Mouse (Mus musculus) splenic B cell, adult 2 months (primary cell): ENCODE data around the gene Ncoa5.
A peak's percentile ranks its signal among the peaks of the same experiment; 100 is the strongest.

Experiments used
- DNase-seq: peaks from one replicate; pipeline ENCODE4 v3.0.0-alpha.2; 2011; ENCODE audit warnings: low read depth, low spot score
- H3K27me3 ChIP-seq: 2 replicates; pipeline ENCODE4 v1.6.1; 2012; ENCODE audit warnings: mild to moderate bottlenecking, low read length, moderate library complexity, mixed read lengths; ENCODE audit not compliant: control insufficient read depth, poor library complexity, insufficient read depth, severe bottlenecking
- H3K36me3 ChIP-seq: 2 replicates; pipeline ENCODE4 v1.6.1; 2012; ENCODE audit warnings: mild to moderate bottlenecking, low read length, moderate library complexity, mixed read lengths; ENCODE audit not compliant: control insufficient read depth, poor library complexity, insufficient read depth, severe bottlenecking

Ncoa5 gene

DNA sequence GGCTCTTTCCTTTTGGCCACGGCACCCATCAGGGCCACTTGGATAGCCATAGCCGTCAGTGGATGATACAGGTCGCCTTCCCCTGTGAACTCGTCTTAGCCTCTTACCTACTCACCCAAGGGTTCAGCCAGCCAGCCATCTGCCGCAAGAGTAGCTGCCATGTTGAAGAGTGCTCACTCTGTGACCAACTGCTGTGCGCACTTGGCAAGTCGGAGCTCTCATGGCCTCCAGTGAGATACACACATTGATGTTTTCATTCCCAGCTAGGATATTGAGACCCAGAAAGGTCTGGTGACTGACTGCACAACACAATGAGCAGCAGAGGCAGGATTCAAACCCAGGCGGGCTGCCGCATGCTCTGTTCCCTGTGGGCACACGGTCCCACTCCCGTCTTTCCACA, 40.5 kb downstream of the Ncoa5 start:
- Histone ChIP-seq H3K36me3 (0 out of 2 replicates have a peak, but pooled peaks cover 1% of the 10 kb centered on the region), H3K27me3 (no peaks in the 10 kb centered on the region)
- DNase-seq, result no peak

DNA sequence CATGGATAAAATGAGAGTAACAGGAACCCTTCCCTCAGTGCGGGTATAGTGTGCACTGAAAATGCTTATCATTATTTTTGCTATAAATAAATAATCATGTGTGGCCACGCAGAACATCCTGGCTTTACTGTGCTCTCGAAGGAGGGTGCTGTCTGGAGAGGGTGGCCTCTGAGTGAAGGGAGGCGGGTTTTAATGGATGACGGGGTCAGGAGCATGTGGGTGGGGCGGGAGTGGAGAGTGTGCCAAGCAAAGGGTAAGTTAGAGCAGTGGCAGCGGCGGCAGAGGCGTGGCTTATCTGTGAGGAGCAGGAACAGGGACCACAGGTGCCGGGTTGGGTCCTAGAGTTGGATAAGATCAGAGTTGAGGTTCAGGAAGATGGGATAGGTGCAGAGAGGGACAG, 42.9 kb downstream of the Ncoa5 start:
- no peaks in the 10 kb centered on the region for H3K36me3 ChIP-seq
- DNase-seq, result no peak
- H3K27me3 ChIP-seq, result no peaks in the 10 kb centered on the region

GRCm38 (mm10) chr2:164991111-164991510, 43.6 kb downstream of the Ncoa5 start:
- H3K27me3 ChIP-seq, result no peaks in the 10 kb centered on the region
- H3K36me3 ChIP-seq, result no peaks in the 10 kb centered on the region
- no peak for DNase-seq

GRCm38 (mm10) chr2:164988777-164989176, 45.9 kb downstream of the Ncoa5 start:
- no peaks in the 10 kb centered on the region for H3K36me3 ChIP-seq

GRCm38 (mm10) chr2:164986371-164987027, 48.2 kb downstream of the Ncoa5 start:
- DNase-seq, result no peak
- Histone ChIP-seq H3K36me3 (no peaks in the 10 kb centered on the region), H3K27me3 (no peaks in the 10 kb centered on the region)

More at GRCm38 (mm10) chr2:164988777-164989176, 45.9 kb downstream of the Ncoa5 start:
- H3K27me3 ChIP-seq, result no peaks in the 10 kb centered on the region
- DNase-seq, result no peak

GRCm38 (mm10) chr2:164985962-164986361, 48.7 kb downstream of the Ncoa5 start:
- H3K36me3 ChIP-seq, result no peaks in the 10 kb centered on the region
- DNase-seq, result no peak
- H3K27me3 ChIP-seq, result no peaks in the 10 kb centered on the region

DNA sequence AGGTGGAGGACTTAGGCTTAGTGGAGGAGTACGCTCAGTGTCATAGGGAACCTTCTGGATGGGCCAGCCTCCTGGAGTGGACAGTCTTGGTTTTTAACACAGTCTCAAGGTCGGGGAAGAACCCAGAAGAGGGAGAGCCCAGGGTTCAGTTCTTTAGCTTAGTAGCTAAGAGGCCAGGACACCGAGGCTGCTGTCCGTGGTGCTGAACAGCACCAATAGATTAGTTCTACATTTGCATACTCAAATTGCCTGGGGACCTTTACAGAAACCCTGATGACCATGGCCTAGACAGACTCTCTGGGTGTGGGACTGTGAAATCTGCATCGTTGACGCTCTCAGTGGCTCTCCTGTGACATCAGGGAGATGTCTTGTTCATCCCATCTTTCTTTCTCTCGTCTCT, 54.9 kb downstream of the Ncoa5 start:
- no peaks in the 10 kb centered on the region for H3K36me3 ChIP-seq
- H3K27me3 ChIP-seq, result no peaks in the 10 kb centered on the region
- DNase-seq, result peak; percentile 50

DNA sequence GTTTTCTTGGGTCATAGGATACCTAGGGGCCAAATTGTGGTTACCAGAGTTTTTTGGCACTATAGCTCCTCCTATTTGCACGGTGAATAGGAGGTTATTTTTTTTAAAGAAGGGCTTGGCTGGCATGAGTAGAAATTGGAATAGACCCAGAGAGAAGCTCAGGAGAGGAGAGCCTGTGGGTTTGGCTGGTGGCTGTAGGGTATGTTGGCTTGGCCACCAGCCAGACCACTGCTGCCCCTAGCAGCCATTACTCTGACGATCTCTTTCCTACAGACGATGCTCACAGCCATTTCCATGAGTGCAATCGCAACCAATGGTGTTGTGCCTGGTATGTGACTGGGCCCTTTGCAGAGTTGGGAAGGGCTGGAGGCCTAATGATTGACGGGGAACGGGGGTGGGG, 59.1 kb downstream of the Ncoa5 start:
- DNase-seq, result no peak
- H3K36me3 ChIP-seq, result no peaks in the 10 kb centered on the region
- H3K27me3 ChIP-seq, result no peaks in the 10 kb centered on the region

GRCm38 (mm10) chr2:164972646-164973045, 62.0 kb downstream of the Ncoa5 start:
- no peaks in the 10 kb centered on the region for H3K36me3 ChIP-seq
- DNase-seq, result no peak
- no peaks in the 10 kb centered on the region for H3K27me3 ChIP-seq

- Histone ChIP-seq H3K36me3 (no peaks in the 10 kb centered on the region), H3K27me3 (no peaks in the 10 kb centered on the region)
- DNase-seq, result no peak
Observed at GRCm38 (mm10) chr2:164970631-164971196, 64.0 kb downstream of the Ncoa5 start.

DNA sequence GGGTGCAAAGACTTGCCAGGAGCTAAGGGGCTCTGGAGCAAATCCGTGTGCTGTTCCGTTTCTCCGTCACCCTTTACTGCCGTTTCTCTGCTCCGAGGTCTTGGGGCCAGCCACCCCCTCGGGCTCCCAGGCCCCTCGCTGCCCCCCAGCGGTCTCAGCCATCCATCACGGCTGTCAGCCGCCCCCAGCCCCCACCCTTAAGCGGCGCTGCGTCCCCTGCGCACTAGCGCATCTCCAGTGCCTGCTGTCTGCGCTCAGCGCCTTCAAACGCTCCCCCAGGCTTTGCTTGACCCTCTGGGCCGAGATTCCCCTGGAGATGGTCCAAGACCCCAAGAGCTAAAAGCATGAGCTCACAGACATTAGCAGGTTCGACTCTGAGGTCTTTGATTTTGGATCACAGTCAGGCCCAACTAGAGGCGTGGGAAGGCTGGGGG, 65.3 kb downstream of the Ncoa5 start:
- Histone ChIP-seq H3K27me3 (no peaks in the 10 kb centered on the region), H3K36me3 (no peaks in the 10 kb centered on the region)
- no peak for DNase-seq

GRCm38 (mm10) chr2:164968451-164968851, 66.2 kb downstream of the Ncoa5 start:
- no peaks in the 10 kb centered on the region for H3K27me3 ChIP-seq
- H3K36me3 ChIP-seq, result no peaks in the 10 kb centered on the region
- DNase-seq, result no peak

DNA sequence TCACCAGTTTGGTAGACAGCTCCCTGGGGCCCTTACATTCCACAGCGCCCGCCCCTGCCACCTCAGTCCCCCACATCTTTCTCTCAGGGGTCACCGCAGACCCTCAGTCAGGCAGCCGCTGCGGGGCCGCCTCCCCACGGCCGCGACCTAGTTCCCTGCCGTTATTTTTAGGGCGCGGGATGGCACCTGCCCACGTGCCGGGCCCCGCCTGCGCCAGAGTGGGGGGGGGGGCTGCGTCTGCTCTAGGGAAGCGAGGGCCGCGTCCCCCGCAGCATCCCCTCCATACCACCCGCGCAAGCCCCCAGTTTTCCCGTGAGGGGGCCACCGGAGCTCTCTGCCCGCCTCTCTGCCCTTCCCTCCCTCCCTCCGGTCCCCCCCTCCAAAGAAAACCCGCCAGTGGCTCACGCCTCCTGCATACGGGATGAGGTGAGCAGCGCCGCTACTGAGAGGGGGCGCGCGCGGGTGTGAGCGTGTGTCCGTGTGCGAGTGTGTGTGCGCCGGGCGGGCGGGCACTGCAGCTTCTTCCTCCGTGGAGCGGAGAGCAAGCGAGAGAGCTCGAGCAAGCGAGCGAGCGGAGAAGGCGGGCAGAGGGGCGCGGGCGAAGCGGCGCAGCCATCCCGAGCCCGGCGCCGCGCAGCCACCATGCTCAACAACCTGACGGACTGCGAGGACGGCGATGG, 66.8 kb downstream of the Ncoa5 start:
- H3K36me3 ChIP-seq, result no peaks in the 10 kb centered on the region
- H3K27me3 ChIP-seq, result no peaks in the 10 kb centered on the region
- DNase-seq, result no peak

GRCm38 (mm10) chr2:164967193-164967592, 67.5 kb downstream of the Ncoa5 start:
- Histone ChIP-seq H3K27me3 (no peaks in the 10 kb centered on the region), H3K36me3 (no peaks in the 10 kb centered on the region)
- DNase-seq, result no peak

- H3K36me3 ChIP-seq, result no peaks in the 10 kb centered on the region
- no peaks in the 10 kb centered on the region for H3K27me3 ChIP-seq
- peak; percentile 53 for DNase-seq
Observed at GRCm38 (mm10) chr2:164966381-164966780, 68.3 kb downstream of the Ncoa5 start.
